Mouse (Mus musculus): ENCODE measurements at regions not wholly inside any gene's neighbourhood (a gene's known extent, or its start where the extent isn't known, plus 50 kb on each side); places are given as distances from the start of the nearest gene placed in this dataset.

DNA sequence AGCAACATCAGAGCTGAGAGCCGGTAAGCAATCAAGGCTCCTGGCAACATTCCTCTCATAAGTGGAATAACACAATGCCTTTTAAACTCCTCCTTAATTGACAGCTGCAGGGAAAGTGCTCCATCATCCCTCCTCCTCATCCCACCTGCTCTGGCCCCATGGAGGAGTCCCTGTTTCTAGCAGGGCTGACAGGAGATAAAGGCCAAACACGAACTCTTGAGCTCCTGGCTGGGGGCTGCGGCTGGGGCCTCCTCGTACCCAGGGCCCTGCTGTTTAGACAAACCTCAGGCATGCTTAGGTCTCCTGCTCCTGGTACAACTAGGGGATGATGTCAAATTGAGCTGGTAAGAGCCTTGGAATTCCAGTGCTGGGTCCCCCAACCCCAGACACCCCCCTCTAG, 66.2 kb upstream of the Podxl start:
- intact Hi-C loops (cut with DNase I) = no loop called here
- DNase-seq (ENCODE audit: low spot score in 2 of 2) = no peak

- intact Hi-C loops (cut with DNase I) = no loop called here
- DNase-seq (ENCODE audit: low spot score in 2 of 2) = no peak
Measured at GRCm38 (mm10) chr6:31627912-31628311, 64.1 kb upstream of the Podxl start.

DNA sequence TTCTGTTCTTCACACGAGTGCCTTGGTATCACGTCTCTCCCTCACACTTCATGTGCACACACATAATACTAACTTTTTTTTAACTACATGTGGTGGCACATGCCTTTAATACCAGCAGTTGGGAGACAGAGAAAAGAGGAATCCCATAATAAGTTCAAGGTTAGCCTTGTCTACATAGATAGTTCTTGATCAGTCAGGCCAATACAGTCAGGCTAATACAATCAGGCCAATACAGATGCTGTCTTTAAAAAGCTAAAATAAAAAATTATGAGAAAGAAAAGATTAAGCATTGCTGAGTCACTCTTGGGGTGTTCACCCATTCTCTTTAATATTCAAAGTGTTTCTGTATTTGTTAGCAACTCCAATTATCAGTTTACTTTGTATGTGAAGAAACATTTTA, 61.3 kb upstream of the Podxl start:
- intact Hi-C loops (cut with DNase I) = no loop called here
- no peak for DNase-seq (ENCODE audit: low spot score in 2 of 2)

GRCm38 (mm10) chr6:31624374-31624773, 60.6 kb upstream of the Podxl start:
- intact Hi-C loops (cut with DNase I) = no loop called here
- no peak for DNase-seq (ENCODE audit: low spot score in 2 of 2)

DNA sequence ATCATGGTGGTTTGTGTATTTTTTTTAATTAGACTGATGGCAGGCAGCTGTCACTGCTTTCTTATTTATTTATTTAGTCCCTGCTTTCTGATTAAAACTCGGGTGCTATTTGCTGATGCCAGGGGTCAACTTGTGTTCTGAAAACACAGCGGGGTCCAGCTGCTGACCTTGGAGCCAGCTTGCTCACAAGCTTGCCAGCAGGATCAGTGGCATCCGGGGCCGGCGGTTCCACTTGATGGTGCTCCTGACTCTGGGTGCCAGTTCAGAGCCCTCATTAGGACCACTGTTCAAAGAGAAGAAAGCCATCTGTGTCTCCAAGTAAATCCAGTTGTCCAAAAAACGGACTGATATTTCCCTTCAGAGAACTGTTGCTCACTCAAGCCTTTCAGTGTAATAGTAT, 57.2 kb upstream of the Podxl start:
- DNase-seq (ENCODE audit: low spot score in 2 of 2) = no peak
- intact Hi-C loops (cut with DNase I) = no loop called here

DNA sequence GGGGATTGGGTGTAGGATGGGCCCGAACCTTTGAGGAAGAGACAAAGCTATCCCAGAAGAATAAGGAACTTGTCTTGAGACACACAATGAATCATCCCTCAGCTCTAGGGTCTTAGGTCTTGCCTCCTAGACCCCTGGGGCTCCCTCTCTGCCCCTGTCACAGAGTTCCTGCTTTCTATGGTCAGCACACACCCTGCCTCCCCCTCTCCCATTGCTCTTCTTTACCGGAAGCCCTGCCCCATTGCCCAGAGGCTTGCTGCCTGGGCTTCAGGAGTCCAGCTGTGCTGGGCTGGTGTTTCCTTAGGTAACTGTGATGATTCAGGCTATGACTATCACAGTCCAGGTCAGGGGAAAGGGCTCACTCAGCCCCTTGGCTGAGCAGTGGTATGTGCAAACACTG, 55.1 kb upstream of the Podxl start:
- no peak for DNase-seq (ENCODE audit: low spot score in 2 of 2)
- intact Hi-C loops (cut with DNase I) = no loop called here

DNA sequence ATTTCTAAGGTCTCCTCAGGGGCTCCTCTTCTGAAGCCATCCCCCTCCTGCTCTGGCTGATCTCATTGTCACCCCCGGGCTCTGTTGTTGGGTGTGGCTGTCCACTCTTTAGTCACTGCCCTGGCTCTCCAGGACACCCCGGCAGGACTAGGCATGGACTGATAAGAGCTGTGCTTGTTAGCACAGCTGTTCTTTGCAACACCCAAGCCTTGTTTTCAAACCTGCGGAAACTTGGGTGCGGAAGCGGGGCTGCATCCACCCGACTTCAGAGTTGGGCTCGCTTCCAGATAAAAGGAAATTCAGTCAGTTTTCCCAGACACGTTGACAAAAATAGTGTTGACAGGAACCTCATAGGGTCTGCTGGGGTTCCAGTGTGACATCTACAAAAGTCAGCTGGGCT, 53.6 kb upstream of the Podxl start:
- intact Hi-C loops (cut with DNase I) = no loop called here
- no peak for DNase-seq (ENCODE audit: low spot score in 2 of 2)

- intact Hi-C loops (cut with DNase I) = no loop called here
- no peak for DNase-seq (ENCODE audit: low spot score in 2 of 2)
Measured at GRCm38 (mm10) chr6:31615426-31615970, 51.7 kb upstream of the Podxl start.

- intact Hi-C loops (cut with DNase I) = no loop called here
Measured at GRCm38 (mm10) chr6:31614563-31614962, 50.8 kb upstream of the Podxl start.

DNA sequence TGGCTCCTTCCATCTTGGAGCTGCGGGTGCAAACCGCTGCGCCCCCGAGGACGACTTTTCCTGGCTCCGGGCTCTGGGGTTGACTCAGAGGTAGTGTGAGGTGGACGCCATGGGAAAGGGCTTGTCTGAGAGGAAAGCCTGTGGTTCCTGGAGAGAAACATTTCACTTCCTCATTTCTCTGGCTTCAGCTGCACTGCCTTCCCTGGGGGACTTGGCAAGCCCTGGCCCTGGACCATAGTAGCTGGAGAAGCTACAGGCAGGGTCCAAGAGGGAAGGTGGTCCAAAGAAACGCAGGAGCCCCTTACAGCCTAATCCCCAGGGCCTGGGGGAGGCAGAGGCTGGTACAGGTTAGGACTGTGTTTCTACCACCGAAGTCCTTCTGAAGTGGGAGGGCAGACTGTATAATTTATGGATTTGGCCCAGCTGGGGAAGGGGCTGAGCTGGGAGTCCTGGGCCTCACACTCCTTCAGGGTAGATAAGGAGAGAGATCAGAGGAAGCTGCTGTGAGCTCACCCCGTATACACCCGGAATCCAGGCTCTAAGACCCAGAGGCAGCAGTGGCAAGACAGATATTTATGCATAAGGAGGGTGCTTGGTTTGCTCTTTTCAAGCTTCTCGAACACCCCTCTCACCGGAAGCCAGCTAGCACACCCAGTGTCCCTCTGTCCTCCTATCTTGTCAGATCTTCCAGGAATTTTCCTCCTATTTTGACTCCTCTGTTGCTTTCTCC, 50.0 kb upstream of the Podxl start:
- no peak for DNase-seq (ENCODE audit: low spot score in 2 of 2)
- intact Hi-C loops (cut with DNase I) = no loop called here

More at GRCm38 (mm10) chr6:31614563-31614962, 50.8 kb upstream of the Podxl start:
- no peak for DNase-seq (ENCODE audit: low spot score in 2 of 2)
